Mouse (Mus musculus) embryonic stem cell, embryonic (primary cell): Measurements from ENCODE around the gene Ube4b.

Experiments used
- CTCF ChIA-PET, 4 experiments: fragments of 300-600 bp in 2 of 4; fragments of 350-600 bp in 2 of 4; sonication (Branson Sonifier 250); formaldehyde crosslinking; loops; one replicate each; lab custom pipeline; 2022; ENCODE audit warnings: inconsistent platforms in 2 of 4; lab: Charles Lee
- POLR2A ChIA-PET, 4 experiments: fragments of 300-600 bp in 2 of 4; fragments of 350-600 bp in 2 of 4; sonication (Branson Sonifier 250); formaldehyde crosslinking; loops; one replicate each; lab custom pipeline; 2022; ENCODE audit warnings: antibody characterized with exemption in 4 of 4, inconsistent platforms in 1 of 4; lab: Charles Lee

Gene Ube4b

DNA sequence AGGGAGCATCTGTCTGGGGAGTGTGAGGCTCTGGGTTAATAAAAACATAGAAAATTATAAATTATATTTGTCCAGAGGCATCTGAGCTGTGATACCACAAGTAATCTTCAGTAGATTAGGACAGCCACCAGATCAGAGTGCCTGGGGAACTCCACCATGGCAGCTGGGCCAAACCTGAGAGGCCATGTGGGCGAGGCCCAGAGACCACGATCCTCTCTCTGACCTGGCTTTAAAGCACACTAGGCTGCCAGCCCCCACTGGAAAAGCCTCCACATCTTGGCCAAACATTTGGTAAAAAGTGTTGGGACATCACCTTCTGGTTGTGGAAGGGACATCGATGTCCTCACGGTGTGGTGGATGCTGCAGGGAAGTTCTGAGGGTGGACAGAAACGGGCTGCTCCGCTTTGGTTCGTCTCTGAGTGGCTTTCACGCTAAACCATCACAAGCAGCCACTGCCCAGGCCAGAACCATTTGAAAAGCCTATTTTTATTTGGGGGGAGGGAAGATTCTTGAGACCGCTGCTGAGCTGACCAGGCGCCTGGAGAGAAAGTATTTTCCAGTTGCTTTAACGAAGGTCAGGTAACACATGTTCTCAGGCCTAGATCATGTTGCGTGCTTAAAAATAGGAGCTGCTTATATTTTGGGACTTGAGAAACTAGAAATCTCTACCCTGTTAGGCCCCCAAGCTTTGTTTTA, 112.8 kb downstream of the Ube4b start:
- POLR2A ChIA-PET: interaction anchor here in 1 of 4 experiments (0.8 to 2.4 kb wide), 4 partner anchors 11 to 292 kb away, joined by 3 to 11 read pairs (median 4); no protein-coding TSS in a partner anchor

GRCm38 (mm10) chr4:149311996-149312395, 114.6 kb downstream of the Ube4b start:
- ChIA-PET CTCF (interaction anchor here in 1 of 4 experiments (0.7 kb wide), 2 partner anchors 61 to 148 kb away, joined by 3 read pairs; no protein-coding TSS in a partner anchor), POLR2A (interaction anchor here in 2 of 4 experiments (0.6 to 1.0 kb wide), 2 partner anchors 9 to 689 kb away, joined by 4 read pairs; no protein-coding TSS in a partner anchor)

More for the DNA sequence above, 112.8 kb downstream of the Ube4b start:
- CTCF ChIA-PET: interaction anchor here in 2 of 4 experiments (0.5 to 0.6 kb wide), 3 partner anchors 24 to 1975 kb away, joined by 3 to 4 read pairs (median 3); no protein-coding TSS in a partner anchor

GRCm38 (mm10) chr4:149308491-149308820, 118.1 kb downstream of the Ube4b start:
- ChIA-PET POLR2A (interaction anchor here (0.5 to 2.9 kb wide), 30 partner anchors 10 to 779 kb away, joined by 3 to 14 read pairs (median 3); partner anchors contain the start of genes Cenps (in 1 of the 4) and Gpr157 (in 1 of the 4)), CTCF (interaction anchor here (0.7 to 2.5 kb wide), 27 partner anchors 9 to 1059 kb away, joined by 3 to 10 read pairs (median 4); no protein-coding TSS in a partner anchor)

GRCm38 (mm10) chr4:149307596-149308490, 118.7 kb downstream of the Ube4b start, which contains the start of gene Kif1b:
Kif1b (minus strand) TSS chr4:149307693.
- POLR2A ChIA-PET: interaction anchor here (0.5 to 2.9 kb wide), 38 partner anchors 9 to 779 kb away, joined by 3 to 14 read pairs (median 3); partner anchors contain the start of genes Cenps (in 1 of the 4) and Gpr157 (in 1 of the 4)
- CTCF ChIA-PET: interaction anchor here (0.5 to 2.5 kb wide), 45 partner anchors 9 to 1059 kb away, joined by 3 to 10 read pairs (median 4); no protein-coding TSS in a partner anchor

DNA sequence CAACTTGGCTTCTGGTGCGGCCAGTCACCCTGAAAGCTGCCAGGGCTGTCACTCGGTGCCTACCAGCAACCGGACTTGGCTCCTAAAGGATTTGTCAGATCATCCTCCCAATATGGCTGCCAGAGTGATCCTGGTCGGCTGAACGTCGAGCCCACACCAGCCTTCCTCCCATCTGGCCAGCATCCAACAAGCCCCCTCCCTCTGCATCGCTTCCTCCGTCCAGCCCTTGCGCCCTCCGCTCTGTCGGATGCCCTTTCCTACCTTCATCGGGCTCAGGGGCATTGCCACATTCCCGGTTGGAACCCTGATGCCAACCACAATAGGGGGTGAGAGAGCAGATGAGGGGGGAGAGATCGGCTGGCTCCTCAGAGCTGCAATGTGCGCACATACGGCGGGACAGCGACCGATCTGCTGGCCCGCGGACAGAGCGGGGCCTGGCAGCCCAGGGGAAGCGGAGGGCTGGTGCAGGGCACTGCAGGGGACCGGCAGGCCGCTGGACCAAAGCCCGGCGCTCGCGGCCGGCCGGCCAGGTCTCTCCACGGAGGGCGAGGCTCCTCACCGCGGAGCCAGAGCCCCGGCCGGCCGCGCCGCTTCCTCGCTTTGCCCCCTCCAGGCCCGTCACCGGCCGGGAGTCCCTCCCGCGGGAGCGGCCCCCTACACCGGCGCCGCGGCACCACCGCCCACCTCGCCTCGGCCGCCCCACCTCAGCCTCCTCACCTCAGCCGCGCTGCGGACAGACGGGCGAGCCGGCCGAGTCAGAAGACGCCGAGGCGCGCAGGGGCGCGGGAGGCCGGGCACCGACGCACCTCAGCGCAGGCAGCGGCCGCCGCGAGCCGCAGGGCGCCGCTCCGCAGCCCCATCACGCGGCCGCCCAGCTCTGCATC, 119.6 kb downstream of the Ube4b start:
- ChIA-PET POLR2A (interaction anchor here (0.5 to 2.9 kb wide), 32 partner anchors 8 to 392 kb away, joined by 3 to 14 read pairs (median 4); no protein-coding TSS in a partner anchor), CTCF (interaction anchor here (0.5 to 2.5 kb wide), 39 partner anchors 8 to 1058 kb away, joined by 3 to 10 read pairs (median 4); no protein-coding TSS in a partner anchor)

DNA sequence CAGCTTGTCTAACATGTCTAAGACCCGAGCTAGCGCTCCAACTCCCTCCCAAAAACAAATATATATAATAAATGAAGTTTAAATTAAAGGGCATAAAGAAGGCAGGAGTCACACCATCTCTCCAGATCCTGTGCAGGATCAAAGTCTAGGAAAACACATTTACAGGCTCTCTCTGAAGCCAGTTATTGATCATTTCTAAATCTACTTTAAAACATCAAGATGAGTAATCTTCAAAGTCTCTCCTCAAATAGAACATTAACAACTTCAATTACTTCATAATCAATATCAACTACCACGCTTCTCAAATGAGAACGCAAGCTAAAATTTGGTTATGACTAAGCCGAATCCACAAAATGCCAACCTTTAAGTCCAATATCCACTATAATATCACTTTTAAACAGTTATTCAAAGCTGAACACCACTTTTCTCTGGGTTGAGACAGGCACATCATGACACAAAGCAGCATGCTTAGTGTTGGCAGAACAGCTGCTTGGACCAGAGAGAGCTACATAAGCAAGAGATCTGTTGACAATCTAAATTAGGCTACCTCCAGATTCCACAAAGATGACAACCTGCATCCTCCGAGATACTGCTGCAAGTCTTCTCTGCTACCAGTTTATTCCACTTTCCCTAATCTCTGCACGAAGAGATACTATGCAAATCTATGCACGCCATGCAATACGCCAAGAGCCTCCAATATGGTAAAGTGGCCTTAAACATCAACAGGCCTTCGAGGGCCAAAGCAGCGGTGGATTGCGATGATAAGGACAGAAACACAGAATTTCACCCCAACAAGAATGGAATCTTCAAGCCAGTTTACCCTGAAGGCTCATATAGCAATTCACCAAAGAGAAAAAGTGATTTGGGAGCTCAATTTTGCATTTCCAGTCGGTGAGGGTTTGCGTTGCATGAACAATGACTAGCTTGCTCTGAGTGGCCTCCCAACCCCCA, 120.5 kb downstream of the Ube4b start:
- POLR2A ChIA-PET: interaction anchor here (0.5 to 2.9 kb wide), 14 partner anchors 10 to 288 kb away, joined by 3 to 14 read pairs (median 4); no protein-coding TSS in a partner anchor
- CTCF ChIA-PET: interaction anchor here in 3 of 4 experiments (0.6 to 2.5 kb wide), 8 partner anchors 10 to 243 kb away, joined by 3 to 10 read pairs (median 4); no protein-coding TSS in a partner anchor

DNA sequence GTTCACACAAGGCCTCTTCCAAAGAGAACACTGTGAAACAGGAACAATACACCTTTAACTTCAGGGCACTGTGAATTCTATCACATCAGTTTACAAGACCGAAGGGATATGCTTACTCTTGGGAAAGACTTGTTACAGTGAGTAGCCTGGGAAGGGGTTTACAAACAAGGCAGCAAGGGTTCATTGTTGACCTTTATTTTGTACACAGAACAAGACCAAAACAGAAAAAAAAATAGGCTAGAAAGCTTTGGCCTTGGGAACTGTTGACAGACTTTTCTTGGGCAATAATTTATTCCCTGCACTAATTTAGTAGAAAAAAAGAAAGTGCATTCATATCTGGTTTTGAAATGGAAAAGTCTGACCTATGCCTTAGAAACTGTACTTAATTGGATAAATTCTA, 122.1 kb downstream of the Ube4b start:
- ChIA-PET POLR2A (interaction anchor here in 1 of 4 experiments (0.6 to 2.9 kb wide), 3 partner anchors 10 to 230 kb away, joined by 3 to 11 read pairs (median 5); no protein-coding TSS in a partner anchor), CTCF (interaction anchor here in 1 of 4 experiments (0.6 kb wide), 1 partner anchor 63 kb away, joined by 4 read pairs; no protein-coding TSS in a partner anchor)

DNA sequence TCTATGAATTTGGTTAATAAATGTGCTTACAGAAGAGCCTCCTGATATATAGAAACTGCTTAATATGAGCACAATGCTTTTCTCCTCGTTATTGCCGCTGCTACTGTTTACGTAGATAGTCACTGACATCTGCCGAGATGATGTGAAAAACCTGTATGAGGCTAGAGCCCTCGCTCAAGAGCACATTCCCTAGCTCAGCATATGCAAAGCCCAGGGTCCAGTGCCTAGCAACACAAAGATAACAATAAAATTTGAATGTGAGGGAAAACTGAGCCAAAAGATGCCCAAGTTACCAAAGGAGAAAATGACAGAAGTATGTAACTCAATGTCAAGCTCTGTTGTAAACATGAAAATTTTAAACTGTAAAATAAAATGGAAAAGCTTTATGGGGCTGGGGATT, 123.0 kb downstream of the Ube4b start:
- ChIA-PET POLR2A (interaction anchor here in 2 of 4 experiments (0.6 to 2.9 kb wide), 5 partner anchors 9 to 253 kb away, joined by 3 to 11 read pairs (median 4); no protein-coding TSS in a partner anchor), CTCF (interaction anchor here in 2 of 4 experiments (0.5 to 1.0 kb wide), 2 partner anchors 191 to 374 kb away, joined by 3 read pairs; no protein-coding TSS in a partner anchor)

- ChIA-PET POLR2A (interaction anchor here in 1 of 4 experiments (0.6 to 2.9 kb wide), 5 partner anchors 10 to 254 kb away, joined by 3 to 11 read pairs (median 4); no protein-coding TSS in a partner anchor), CTCF (no interaction called here)
These were observed 123.8 kb downstream of the Ube4b start for GRCm38 (mm10) chr4:149302751-149303150.

GRCm38 (mm10) chr4:149302136-149302535, 124.4 kb downstream of the Ube4b start:
- ChIA-PET POLR2A (interaction anchor here in 1 of 4 experiments (0.6 to 2.9 kb wide), 5 partner anchors 10 to 292 kb away, joined by 3 to 11 read pairs (median 5); no protein-coding TSS in a partner anchor), CTCF (interaction anchor here in 2 of 4 experiments (1.0 to 1.5 kb wide), 2 partner anchors 29 to 158 kb away, joined by 3 to 4 read pairs; no protein-coding TSS in a partner anchor)

- POLR2A ChIA-PET: interaction anchor here in 1 of 4 experiments (0.7 to 1.5 kb wide), 4 partner anchors 10 to 37 kb away, joined by 3 to 4 read pairs (median 3); no protein-coding TSS in a partner anchor
- CTCF ChIA-PET: interaction anchor here in 1 of 4 experiments (1.6 kb wide), 1 partner anchor 11 kb away, joined by 7 read pairs; the partner anchor contains the start of gene Kif1b
These were observed 130.0 kb downstream of the Ube4b start for GRCm38 (mm10) chr4:149296501-149296900.

- POLR2A ChIA-PET: interaction anchor here (0.7 to 1.7 kb wide), 6 partner anchors 9 to 161 kb away, joined by 3 to 5 read pairs (median 3); no protein-coding TSS in a partner anchor
- CTCF ChIA-PET: interaction anchor here in 2 of 4 experiments (0.7 to 1.1 kb wide), 2 partner anchors 14 kb away, joined by 3 read pairs; partner anchors contain the start of gene Kif1b (in 2 of the 2)
These were observed 133.6 kb downstream of the Ube4b start for GRCm38 (mm10) chr4:149292984-149293383.

DNA sequence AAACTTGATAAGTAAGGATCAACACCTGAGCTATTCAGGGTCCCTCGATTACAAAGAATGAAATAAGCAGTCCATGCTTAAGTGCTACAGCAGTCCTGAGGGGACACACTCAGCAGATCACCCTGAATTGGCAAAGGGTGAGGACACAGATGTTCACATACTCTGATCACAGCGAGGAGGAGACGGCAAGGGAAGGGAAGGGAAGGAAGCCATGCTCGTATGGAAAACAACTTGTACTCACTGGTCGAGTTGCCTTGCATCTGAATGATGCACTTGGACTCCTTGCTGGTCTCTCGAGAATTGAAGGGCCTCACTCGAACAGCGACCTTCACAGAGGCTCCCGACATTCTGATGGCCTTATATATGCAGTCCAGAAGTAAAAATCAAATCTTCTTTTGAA, 135.5 kb downstream of the Ube4b start:
- POLR2A ChIA-PET: interaction anchor here in 1 of 4 experiments (0.6 kb wide), 1 partner anchor 190 kb away, joined by 4 read pairs; no protein-coding TSS in a partner anchor

DNA sequence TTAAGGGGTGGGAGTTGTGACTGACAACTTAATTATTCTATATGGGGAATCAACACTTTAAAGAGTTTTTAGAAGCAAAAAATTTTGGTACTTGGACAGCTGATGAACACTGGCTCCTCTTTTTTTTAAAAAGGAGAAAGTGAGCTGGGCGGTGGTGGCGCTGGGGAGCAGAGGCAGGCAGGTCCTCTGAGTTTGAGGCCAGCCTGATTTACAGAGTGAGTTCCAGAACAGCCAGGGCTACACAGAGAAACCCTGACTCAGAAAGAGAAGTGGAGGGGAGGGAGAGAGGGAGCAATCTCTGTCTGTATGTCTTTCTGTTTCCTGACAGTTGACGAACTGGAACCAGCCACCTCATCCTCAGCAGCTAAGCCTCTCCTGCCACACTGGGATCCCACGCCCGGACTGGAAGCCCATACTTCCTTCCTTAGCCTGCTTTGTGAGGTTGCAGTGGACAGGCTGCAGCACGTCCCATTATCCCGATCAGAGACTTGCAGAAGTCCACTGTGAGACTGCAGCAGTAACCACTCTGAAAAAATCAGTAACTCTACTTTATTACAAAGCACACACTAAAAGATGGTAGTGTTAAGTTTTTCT, 136.3 kb downstream of the Ube4b start:
- ChIA-PET POLR2A (interaction anchor here in 2 of 4 experiments (0.6 to 1.2 kb wide), 6 partner anchors 18 to 1228 kb away, joined by 3 to 14 read pairs (median 4); partner anchors contain the start of gene Kif1b (in 1 of the 2)), CTCF (interaction anchor here in 3 of 4 experiments (0.6 to 1.8 kb wide), 8 partner anchors 17 to 659 kb away, joined by 3 to 7 read pairs (median 4); partner anchors contain the start of gene Kif1b (in 2 of the 3))

More for the DNA sequence above, 135.5 kb downstream of the Ube4b start:
- CTCF ChIA-PET: interaction anchor here in 2 of 4 experiments (0.7 to 1.8 kb wide), 2 partner anchors 16 to 17 kb away, joined by 3 to 6 read pairs; partner anchors contain the start of gene Kif1b (in 2 of the 2)
